Mouse (Mus musculus) stomach, embryonic 15.5 days (tissue): ENCODE measurements around the gene Hat1. TPM values are rescaled to one million over a fixed set of nuclear protein-coding genes. Genes with fewer than 3 reads are reported as not detected.
A peak's percentile ranks its signal among the peaks of the same experiment; 100 is the strongest.

Experiments used
- ATAC-seq: fragments of 200-750 bp; cut with Nextera tagmentation; 2 replicates; pipeline ENCODE4 v1.8.0; 2017; ENCODE audit warnings: low read depth, moderate number of reproducible peaks, moderate TSS enrichment; ENCODE audit not compliant: insufficient read depth, low FRiP score
- H3K27ac ChIP-seq: fragments of 300-500 bp; sonication (generic); 2 replicates; pipeline ENCODE4 v1.5.1; 2015; ENCODE audit warnings: mild to moderate bottlenecking, inconsistent platforms
- H3K27me3 ChIP-seq: fragments of 300-500 bp; sonication (generic); replicated peaks from 2 replicates; pipeline ENCODE4 v1.6.1; 2015; ENCODE audit warnings: inconsistent platforms
- H3K36me3 ChIP-seq: fragments of 300-500 bp; sonication (generic); 2 replicates; pipeline ENCODE4 v1.6.1; 2015; ENCODE audit warnings: inconsistent platforms
- H3K4me1 ChIP-seq: fragments of 300-500 bp; sonication (generic); 2 replicates; pipeline ENCODE4 v1.6.1; 2015; ENCODE audit warnings: inconsistent platforms
- H3K4me2 ChIP-seq: fragments of 300-500 bp; sonication (generic); 2 replicates; pipeline ENCODE4 v1.6.1; 2015; ENCODE audit warnings: mild to moderate bottlenecking, inconsistent platforms
- H3K4me3 ChIP-seq: fragments of 300-500 bp; sonication (generic); replicated peaks from 2 replicates; pipeline ENCODE4 v1.5.1; 2015; ENCODE audit warnings: inconsistent platforms
- H3K9ac ChIP-seq: fragments of 300-500 bp; sonication (generic); 2 replicates; pipeline ENCODE4 v1.6.1; 2015; ENCODE audit warnings: inconsistent platforms
- H3K9me3 ChIP-seq: fragments of 300-500 bp; sonication (generic); 2 replicates; pipeline ENCODE4 v1.6.1; 2016; ENCODE audit warnings: inconsistent platforms
- WGBS: fragments of 180-500 bp; shearing (Covaris S2); methylation state at CpG from one replicate; pipeline ENCODE4 v1.1.7; 2015; 5-methylcytosine and 5-hydroxymethylcytosine counted together
- polyA plus RNA-seq: library from polyadenylated mRNA; unstranded; fragments of >200 nt; fragmentation: Nextera tagmentation; extraction: Ambion mirVana; gene quantifications from 2 replicates; pipeline ENCODE4 v1.2.1, GENCODE M21; 2015

Hat1 gene
- polyA plus RNA-seq, 1 experiment from 2014 or later = 111 TPM

- under 1% methylated on average over 61 of the region's 61 CpGs for whole genome bisulfite sequencing
- Histone ChIP-seq H3K27me3 (no peaks in the 10 kb centered on the region), H3K4me1 (no peaks in the 10 kb centered on the region), H3K4me3 (peak within 1 kb of the TSS; percentile 74), H3K4me2 (peak within 1 kb of the TSS; percentile 78), H3K27ac (no peak within 1 kb of the TSS), H3K36me3 (no peaks in the 10 kb centered on the region), H3K9ac (peak within 1 kb of the TSS; percentile 37; the same call in 1 of the 2 replicates), H3K9me3 (no peaks in the 10 kb centered on the region)
- ATAC-seq = peak; percentile 96
Measured at GRCm38 (mm10) chr2:71453161-71453916, 64.6 kb downstream of the Hat1 start, which contains the start of gene Metap1d. Gene Metap1d (plus strand): TSS chr2:71453276.

- Histone ChIP-seq H3K4me2 (peak overlapping the region; percentile 78), H3K27me3 (no peaks in the 10 kb centered on the region), H3K9me3 (no peaks in the 10 kb centered on the region), H3K9ac (no peak overlapping the region; the same call in 1 of the 2 replicates), H3K4me3 (peak overlapping the region; percentile 74), H3K36me3 (no peaks in the 10 kb centered on the region), H3K27ac (no peak overlapping the region), H3K4me1 (no peaks in the 10 kb centered on the region)
- no peak for ATAC-seq
- WGBS = 27% methylated on average over 4 of the region's 4 CpGs
Measured at GRCm38 (mm10) chr2:71453917-71454260, 65.1 kb downstream of the Hat1 start.

GRCm38 (mm10) chr2:71458624-71459023, 69.9 kb downstream of the Hat1 start:
- Histone ChIP-seq H3K36me3 (no peaks in the 10 kb centered on the region), H3K9ac (no peak overlapping the region), H3K4me2 (no peak overlapping the region), H3K27ac (no peak overlapping the region), H3K27me3 (no peaks in the 10 kb centered on the region), H3K4me3 (no peak overlapping the region), H3K4me1 (no peaks in the 10 kb centered on the region), H3K9me3 (no peaks in the 10 kb centered on the region)
- 76% methylated on average over 13 of the region's 13 CpGs for WGBS
- no peak for ATAC-seq

GRCm38 (mm10) chr2:71459659-71460058, 70.9 kb downstream of the Hat1 start:
- no peaks in the 10 kb centered on the region for H3K27me3 ChIP-seq
- H3K4me3 ChIP-seq = no peak overlapping the region
- H3K4me2 ChIP-seq = no peak overlapping the region
- 86% methylated on average over 1 of the region's 1 CpGs for WGBS
- no peak for ATAC-seq
- H3K9me3 ChIP-seq = no peaks in the 10 kb centered on the region
- no peaks in the 10 kb centered on the region for H3K4me1 ChIP-seq
- no peaks in the 10 kb centered on the region for H3K36me3 ChIP-seq
- no peak overlapping the region for H3K9ac ChIP-seq
- H3K27ac ChIP-seq = no peak overlapping the region

- H3K9ac ChIP-seq = no peak overlapping the region
- H3K36me3 ChIP-seq = no peaks in the 10 kb centered on the region
- no peak overlapping the region for H3K27ac ChIP-seq
- no peaks in the 10 kb centered on the region for H3K9me3 ChIP-seq
- no peak overlapping the region for H3K4me2 ChIP-seq
- no peaks in the 10 kb centered on the region for H3K4me1 ChIP-seq
- 72% methylated on average over 5 of the region's 6 CpGs for WGBS
- H3K27me3 ChIP-seq = no peaks in the 10 kb centered on the region
- ATAC-seq = no peak
- no peak overlapping the region for H3K4me3 ChIP-seq
Measured at GRCm38 (mm10) chr2:71461139-71461538, 72.4 kb downstream of the Hat1 start.

GRCm38 (mm10) chr2:71461589-71461988, 72.8 kb downstream of the Hat1 start:
- no peak overlapping the region for H3K4me3 ChIP-seq
- ATAC-seq = peak; percentile 96
- no peaks in the 10 kb centered on the region for H3K27me3 ChIP-seq
- no peaks in the 10 kb centered on the region for H3K4me1 ChIP-seq
- 62% methylated on average over 7 of the region's 7 CpGs for WGBS
- H3K27ac ChIP-seq = no peak overlapping the region
- H3K4me2 ChIP-seq = no peak overlapping the region
- H3K9me3 ChIP-seq = no peaks in the 10 kb centered on the region
- no peaks in the 10 kb centered on the region for H3K36me3 ChIP-seq
- no peak overlapping the region for H3K9ac ChIP-seq

GRCm38 (mm10) chr2:71462066-71462465, 73.3 kb downstream of the Hat1 start:
- H3K4me1 ChIP-seq = no peaks in the 10 kb centered on the region
- 79% methylated on average over 4 of the region's 4 CpGs for WGBS
- H3K4me2 ChIP-seq = no peak overlapping the region
- H3K27me3 ChIP-seq = no peaks in the 10 kb centered on the region
- no peak overlapping the region for H3K27ac ChIP-seq
- no peaks in the 10 kb centered on the region for H3K9me3 ChIP-seq
- no peaks in the 10 kb centered on the region for H3K36me3 ChIP-seq
- no peak overlapping the region for H3K9ac ChIP-seq
- H3K4me3 ChIP-seq = no peak overlapping the region
- no peak for ATAC-seq

GRCm38 (mm10) chr2:71462553-71462952, 73.8 kb downstream of the Hat1 start:
- Histone ChIP-seq H3K36me3 (no peaks in the 10 kb centered on the region), H3K9me3 (no peaks in the 10 kb centered on the region), H3K4me2 (no peak overlapping the region), H3K9ac (no peak overlapping the region), H3K27me3 (no peaks in the 10 kb centered on the region), H3K4me3 (no peak overlapping the region), H3K27ac (no peak overlapping the region), H3K4me1 (no peaks in the 10 kb centered on the region)
- 68% methylated on average over 3 of the region's 3 CpGs for WGBS
- ATAC-seq = no peak

- no peaks in the 10 kb centered on the region for H3K4me1 ChIP-seq
- H3K27me3 ChIP-seq = no peaks in the 10 kb centered on the region
- H3K27ac ChIP-seq = no peak overlapping the region
- H3K4me3 ChIP-seq = no peak overlapping the region
- ATAC-seq = no peak
- H3K9ac ChIP-seq = no peak overlapping the region
- no peaks in the 10 kb centered on the region for H3K9me3 ChIP-seq
- H3K36me3 ChIP-seq = no peaks in the 10 kb centered on the region
- 30% methylated on average over 5 of the region's 6 CpGs for WGBS
- no peak overlapping the region for H3K4me2 ChIP-seq
Measured at GRCm38 (mm10) chr2:71466103-71466502, 77.3 kb downstream of the Hat1 start.

- no peak overlapping the region for H3K4me3 ChIP-seq
- H3K9me3 ChIP-seq = no peaks in the 10 kb centered on the region
- H3K4me2 ChIP-seq = no peak overlapping the region
- H3K27me3 ChIP-seq = no peaks in the 10 kb centered on the region
- no peak overlapping the region for H3K9ac ChIP-seq
- no peak for ATAC-seq
- H3K27ac ChIP-seq = no peak overlapping the region
- H3K36me3 ChIP-seq = no peaks in the 10 kb centered on the region
- WGBS = 67% methylated on average over 11 of the region's 11 CpGs
- no peaks in the 10 kb centered on the region for H3K4me1 ChIP-seq
Measured at GRCm38 (mm10) chr2:71466861-71467450, 78.2 kb downstream of the Hat1 start.

- no peaks in the 10 kb centered on the region for H3K27me3 ChIP-seq
- no peak overlapping the region for H3K4me3 ChIP-seq
- 0 out of 2 replicates have a peak, but pooled peaks cover 2% of the 10 kb centered on the region for H3K4me1 ChIP-seq
- no peak for ATAC-seq
- H3K9me3 ChIP-seq = no peaks in the 10 kb centered on the region
- H3K36me3 ChIP-seq = no peaks in the 10 kb centered on the region
- 78% methylated on average over 6 of the region's 6 CpGs for WGBS
- H3K4me2 ChIP-seq = no peak overlapping the region
- no peak overlapping the region for H3K27ac ChIP-seq
- H3K9ac ChIP-seq = no peak overlapping the region
Measured at GRCm38 (mm10) chr2:71471094-71471493, 82.3 kb downstream of the Hat1 start.

GRCm38 (mm10) chr2:71473830-71474229, 85.1 kb downstream of the Hat1 start:
- Histone ChIP-seq H3K9me3 (no peaks in the 10 kb centered on the region), H3K36me3 (no peaks in the 10 kb centered on the region), H3K9ac (no peak overlapping the region), H3K27ac (no peak overlapping the region), H3K4me3 (no peak overlapping the region), H3K4me2 (no peak overlapping the region), H3K4me1 (0 out of 2 replicates have a peak, but pooled peaks cover 2% of the 10 kb centered on the region), H3K27me3 (no peaks in the 10 kb centered on the region)
- WGBS = 47% methylated on average over 7 of the region's 7 CpGs
- no peak for ATAC-seq
